Mouse (Mus musculus) heart, embryonic 10.5 days (tissue): ENCODE data around the gene Ttll6. TPM values are rescaled to one million over a fixed set of nuclear protein-coding genes. Genes with fewer than 3 reads are reported as not detected.
"Not testable (repeated sequence)": the region's sequence is repeated elsewhere in the genome, so short reads cannot be mapped to it uniquely, and the experiment has no call there.

ENCODE experiments used
- DNase-seq: peaks from one replicate; pipeline ENCODE4 v3.0.0-alpha.2; 2017; ENCODE audit warnings: low spot score
- H3K27ac ChIP-seq: fragments of 300-500 bp; sonication (generic); 2 replicates; pipeline ENCODE4 v1.5.1; 2016; ENCODE audit warnings: mild to moderate bottlenecking
- H3K27me3 ChIP-seq: fragments of 300-500 bp; sonication (generic); 2 replicates; pipeline ENCODE4 v1.6.1; 2016; ENCODE audit warnings: mild to moderate bottlenecking; ENCODE audit not compliant: poor library complexity, insufficient read depth, severe bottlenecking
- H3K36me3 ChIP-seq: fragments of 300-500 bp; sonication (generic); 2 replicates; pipeline ENCODE4 v1.6.1; 2016; ENCODE audit warnings: mild to moderate bottlenecking, moderate library complexity
- H3K4me1 ChIP-seq: fragments of 300-500 bp; sonication (generic); 2 replicates; pipeline ENCODE4 v1.6.1; 2016; ENCODE audit warnings: mild to moderate bottlenecking
- H3K4me3 ChIP-seq: fragments of 300-500 bp; sonication (generic); 2 replicates; pipeline ENCODE4 v1.5.1; 2016; ENCODE audit warnings: mild to moderate bottlenecking, moderate library complexity
- H3K9me3 ChIP-seq: fragments of 300-500 bp; sonication (generic); 2 replicates; pipeline ENCODE4 v1.6.1; 2016; ENCODE audit warnings: mild to moderate bottlenecking, moderate library complexity
- WGBS: fragments of 180-500 bp; shearing (Covaris S2); methylation state at CpG from one replicate; pipeline ENCODE4 v1.1.7; 2016; 5-methylcytosine and 5-hydroxymethylcytosine counted together
- polyA plus RNA-seq: library from polyadenylated mRNA; unstranded; fragments of >200 nt; fragmentation: Nextera tagmentation; extraction: Ambion mirVana; gene quantifications from 2 replicates; pipeline ENCODE4 v1.2.1, GENCODE M21; 2016

Ttll6 gene
- not detected in 2 replicates for polyA plus RNA-seq

- H3K27me3 ChIP-seq: peaks cover 70% of the 10 kb centered on the region
These were observed at the start of gene Ttll6 for GRCm38 (mm10) chr11:96133239-96133865. Gene Ttll6, plus strand, starts transcription at chr11:96133786.

GRCm38 (mm10) chr11:96087981-96088380 lies 45.6 kb upstream of the Ttll6 start:
- Histone ChIP-seq H3K9me3 (no peaks in the 10 kb centered on the region), H3K4me1 (no peaks in the 10 kb centered on the region), H3K27ac (no peak overlapping the region), H3K4me3 (no peak overlapping the region), H3K27me3 (no peaks in the 10 kb centered on the region), H3K36me3 (no peaks in the 10 kb centered on the region)
- no peak for DNase-seq
- WGBS: 85% methylated on average over 6 of the region's 6 CpGs

More at GRCm38 (mm10) chr11:96133239-96133865, at the start of gene Ttll6:
- Histone ChIP-seq H3K36me3 (no peaks in the 10 kb centered on the region), H3K4me1 (0 out of 2 replicates have a peak, but pooled peaks cover 2% of the 10 kb centered on the region), H3K4me3 (peak within 1 kb of the TSS; percentile 36), H3K9me3 (no peaks in the 10 kb centered on the region), H3K27ac (no peak within 1 kb of the TSS)
- DNase-seq: no peak
- 24% methylated on average over 16 of the region's 16 CpGs for WGBS

DNA sequence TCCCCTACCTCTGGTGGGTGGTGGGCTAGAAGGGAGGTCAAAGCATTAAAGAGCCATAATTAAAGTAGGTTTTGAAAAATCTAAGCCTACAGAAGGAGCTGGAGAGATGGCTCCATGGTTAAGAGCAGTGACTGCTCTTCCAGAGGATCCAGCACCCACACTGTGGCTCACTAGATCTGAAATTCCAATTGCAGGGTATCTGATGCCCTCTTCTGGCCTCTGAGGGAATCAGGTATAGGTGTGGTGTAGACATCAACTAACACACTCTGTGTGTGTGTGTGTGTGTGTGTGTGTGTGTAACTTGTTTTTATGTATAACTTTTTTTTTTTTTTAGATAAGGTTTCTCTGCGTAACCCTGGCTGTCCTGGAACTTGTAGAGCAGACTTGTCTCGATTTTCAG lies 42.5 kb upstream of the Ttll6 start:
- Histone ChIP-seq H3K36me3 (no peaks in the 10 kb centered on the region), H3K9me3 (no peaks in the 10 kb centered on the region), H3K27ac (no peak overlapping the region), H3K27me3 (no peaks in the 10 kb centered on the region), H3K4me3 (no peak overlapping the region), H3K4me1 (no peaks in the 10 kb centered on the region)
- 47% methylated on average over 2 of the region's 2 CpGs for WGBS
- no peak for DNase-seq

GRCm38 (mm10) chr11:96092674-96093291 lies 40.8 kb upstream of the Ttll6 start:
- Histone ChIP-seq H3K9me3 (no peaks in the 10 kb centered on the region), H3K27ac (no peak overlapping the region), H3K36me3 (no peaks in the 10 kb centered on the region), H3K4me1 (no peaks in the 10 kb centered on the region), H3K27me3 (peaks cover 15% of the 10 kb centered on the region), H3K4me3 (no peak overlapping the region)
- no peak for DNase-seq
- WGBS: 29% methylated on average over 7 of the region's 7 CpGs

DNA sequence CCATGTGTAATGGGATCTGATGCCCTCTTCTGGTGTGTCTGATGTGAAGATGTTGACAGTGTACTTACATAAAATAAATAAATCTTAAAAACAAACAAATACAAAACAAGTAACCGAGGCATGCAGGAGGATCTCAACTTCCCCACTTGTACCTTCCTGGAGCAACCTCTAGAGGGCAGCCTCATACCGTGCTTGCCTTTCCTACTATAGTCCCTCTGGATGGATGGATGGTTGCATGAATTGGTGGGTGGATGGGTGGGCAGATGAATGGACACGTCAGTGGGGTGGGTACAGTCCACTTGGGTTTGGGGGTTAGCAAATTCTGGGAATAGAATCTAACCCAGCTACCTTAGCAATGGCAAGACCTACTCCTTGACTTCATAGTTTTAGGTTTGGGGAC lies 40.2 kb upstream of the Ttll6 start:
- Histone ChIP-seq H3K4me1 (no peaks in the 10 kb centered on the region), H3K9me3 (no peaks in the 10 kb centered on the region), H3K4me3 (no peak overlapping the region), H3K27ac (no peak overlapping the region), H3K36me3 (no peaks in the 10 kb centered on the region), H3K27me3 (peaks cover 20% of the 10 kb centered on the region)
- DNase-seq: peak; percentile 82
- WGBS: 14% methylated on average over 3 of the region's 3 CpGs

- H3K27ac ChIP-seq: no peak overlapping the region
- H3K4me3 ChIP-seq: no peak overlapping the region
- H3K4me1 ChIP-seq: no peaks in the 10 kb centered on the region
- H3K36me3 ChIP-seq: no peaks in the 10 kb centered on the region
- H3K27me3 ChIP-seq: 0 out of 2 replicates have a peak, but pooled peaks cover 6% of the 10 kb centered on the region
- no peak for DNase-seq
- WGBS: 80% methylated on average over 1 of the region's 1 CpGs
- H3K9me3 ChIP-seq: no peaks in the 10 kb centered on the region
These were observed 25.2 kb upstream of the Ttll6 start for GRCm38 (mm10) chr11:96108376-96108775.

DNA sequence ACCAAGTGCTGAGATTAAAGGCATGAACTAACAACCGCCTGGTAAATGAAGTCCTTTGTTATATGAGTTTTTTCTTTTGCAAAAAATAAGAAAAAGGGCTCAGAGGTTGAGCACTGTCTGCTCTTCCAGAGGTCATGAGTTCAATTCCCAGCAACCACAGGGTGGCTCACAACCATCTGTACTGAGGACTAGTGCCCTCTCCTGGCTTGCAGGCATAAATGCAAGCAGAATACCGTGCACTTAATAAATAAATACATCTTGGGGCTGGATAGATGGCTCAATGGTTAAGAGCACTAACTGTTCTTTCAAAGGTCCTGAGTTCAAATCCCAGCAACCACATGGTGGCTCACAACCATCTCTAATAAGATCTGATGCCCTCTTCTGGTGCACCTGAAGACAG lies 22.6 kb upstream of the Ttll6 start:
- not testable (repeated sequence) for H3K4me3 ChIP-seq, H3K36me3 ChIP-seq, DNase-seq, H3K9me3 ChIP-seq, H3K4me1 ChIP-seq, H3K27ac ChIP-seq
- 0 out of 2 replicates have a peak, but pooled peaks cover 18% of the 10 kb centered on the region for H3K27me3 ChIP-seq
- WGBS: 61% methylated on average over 2 of the region's 2 CpGs

GRCm38 (mm10) chr11:96111751-96112150 lies 21.8 kb upstream of the Ttll6 start, which contains the start of gene Calcoco2:
Gene Calcoco2, minus strand, starts transcription at chr11:96111964.
- no peak within 1 kb of the TSS for H3K27ac ChIP-seq

DNA sequence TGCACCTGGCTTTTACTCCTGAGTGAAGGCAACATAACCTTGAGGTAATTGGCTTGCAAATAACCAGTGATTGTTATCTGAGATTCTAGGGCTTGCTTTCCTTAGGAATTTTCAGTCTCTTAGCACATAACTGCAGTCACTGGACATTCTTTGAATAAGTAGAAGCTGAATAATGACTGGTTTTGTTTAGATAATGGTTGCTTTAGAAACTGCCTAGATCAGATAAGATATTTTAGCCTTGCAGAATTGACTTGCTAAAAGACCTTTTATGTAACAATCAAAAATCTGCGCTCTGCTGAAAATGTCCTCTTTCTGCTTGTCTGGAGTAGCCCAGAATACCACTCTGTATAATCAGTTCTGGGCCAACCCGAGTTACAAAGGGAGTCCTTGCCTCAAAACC lies 19.5 kb upstream of the Ttll6 start:
- no peak for DNase-seq

More at GRCm38 (mm10) chr11:96111751-96112150, 21.8 kb upstream of the Ttll6 start, which contains the start of gene Calcoco2:
- WGBS: 31% methylated on average over 14 of the region's 14 CpGs
- Histone ChIP-seq H3K36me3 (no peaks in the 10 kb centered on the region), H3K9me3 (no peaks in the 10 kb centered on the region), H3K4me3 (no peak within 1 kb of the TSS), H3K27me3 (0 out of 2 replicates have a peak, but pooled peaks cover 18% of the 10 kb centered on the region), H3K4me1 (no peaks in the 10 kb centered on the region)
- DNase-seq: no peak

GRCm38 (mm10) chr11:96115416-96115815 lies 18.2 kb upstream of the Ttll6 start:
- H3K4me1 ChIP-seq: no peaks in the 10 kb centered on the region
- H3K9me3 ChIP-seq: no peaks in the 10 kb centered on the region
- WGBS: 90% methylated on average over 6 of the region's 6 CpGs
- no peak for DNase-seq
- H3K27ac ChIP-seq: no peak overlapping the region
- no peaks in the 10 kb centered on the region for H3K36me3 ChIP-seq
- no peak overlapping the region for H3K4me3 ChIP-seq
- H3K27me3 ChIP-seq: peaks cover 28% of the 10 kb centered on the region; the same call in 1 of the 2 replicates

More for the DNA sequence above, 19.5 kb upstream of the Ttll6 start:
- H3K27ac ChIP-seq: no peak overlapping the region
- no peaks in the 10 kb centered on the region for H3K36me3 ChIP-seq
- H3K4me3 ChIP-seq: no peak overlapping the region
- 56% methylated on average over 2 of the region's 2 CpGs for whole genome bisulfite sequencing
- no peaks in the 10 kb centered on the region for H3K9me3 ChIP-seq
- 0 out of 2 replicates have a peak, but pooled peaks cover 18% of the 10 kb centered on the region for H3K27me3 ChIP-seq
- H3K4me1 ChIP-seq: no peaks in the 10 kb centered on the region

GRCm38 (mm10) chr11:96116116-96116515 lies 17.5 kb upstream of the Ttll6 start:
- WGBS: 84% methylated on average over 3 of the region's 3 CpGs
- H3K9me3 ChIP-seq: no peaks in the 10 kb centered on the region
- no peak overlapping the region for H3K4me3 ChIP-seq
- H3K36me3 ChIP-seq: no peaks in the 10 kb centered on the region
- no peaks in the 10 kb centered on the region for H3K4me1 ChIP-seq
- no peak overlapping the region for H3K27ac ChIP-seq
- no peak for DNase-seq
- peaks cover 33% of the 10 kb centered on the region; the same call in 1 of the 2 replicates for H3K27me3 ChIP-seq

DNA sequence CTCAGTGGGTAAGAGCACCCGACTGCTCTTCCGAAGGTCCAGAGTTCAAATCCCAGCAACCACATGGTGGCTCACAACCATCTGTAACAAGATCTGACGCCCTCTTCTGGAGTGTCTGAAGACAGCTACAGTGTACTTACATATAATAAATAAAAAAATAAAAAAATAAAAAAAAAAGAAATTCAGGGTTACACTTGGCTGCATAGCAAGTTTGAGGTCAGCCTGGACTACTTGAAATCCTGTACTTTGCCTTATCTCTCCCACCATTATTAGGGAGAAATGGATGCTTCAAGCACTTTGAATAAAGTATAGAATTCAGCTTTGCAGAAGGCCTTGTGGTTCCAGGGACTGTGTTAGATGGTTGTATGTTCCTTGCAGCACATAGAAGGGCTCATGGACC lies 16.7 kb upstream of the Ttll6 start:
- not testable (repeated sequence) for H3K36me3 ChIP-seq, H3K27ac ChIP-seq, H3K4me1 ChIP-seq, DNase-seq, H3K9me3 ChIP-seq, H3K4me3 ChIP-seq
- 71% methylated on average over 3 of the region's 3 CpGs for WGBS
- H3K27me3 ChIP-seq: peaks cover 41% of the 10 kb centered on the region; the same call in 1 of the 2 replicates

DNA sequence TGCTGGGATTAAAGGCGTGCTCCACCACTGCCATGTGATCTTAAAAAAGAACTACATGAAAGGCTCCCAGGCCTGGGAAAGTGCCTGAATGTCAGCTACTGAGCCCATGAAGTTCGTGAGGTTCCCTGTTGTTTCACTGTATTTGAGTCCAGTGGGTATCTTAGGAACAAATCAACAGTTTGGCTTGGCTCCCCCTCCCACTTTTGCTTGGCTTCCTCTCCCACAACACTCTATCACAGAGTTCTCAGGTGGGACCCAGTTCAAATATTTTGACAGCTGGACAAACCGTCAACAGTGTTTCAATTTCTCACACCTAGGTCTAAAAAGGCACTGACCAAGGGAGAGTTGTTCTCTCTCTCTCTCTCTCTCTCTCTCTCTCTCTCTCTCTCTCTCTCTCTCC lies 14.2 kb upstream of the Ttll6 start:
- Histone ChIP-seq H3K36me3 (no peaks in the 10 kb centered on the region), H3K9me3 (no peaks in the 10 kb centered on the region)
- WGBS: 59% methylated on average over 3 of the region's 3 CpGs

More for the DNA sequence above, 14.2 kb upstream of the Ttll6 start:
- Histone ChIP-seq H3K27ac (no peak overlapping the region), H3K27me3 (peaks cover 48% of the 10 kb centered on the region), H3K4me1 (peaks cover 7% of the 10 kb centered on the region), H3K4me3 (no peak overlapping the region)
- no peak for DNase-seq
